ENCODE assay signal across 1 mouse cellular context in the genomic region with DNA sequence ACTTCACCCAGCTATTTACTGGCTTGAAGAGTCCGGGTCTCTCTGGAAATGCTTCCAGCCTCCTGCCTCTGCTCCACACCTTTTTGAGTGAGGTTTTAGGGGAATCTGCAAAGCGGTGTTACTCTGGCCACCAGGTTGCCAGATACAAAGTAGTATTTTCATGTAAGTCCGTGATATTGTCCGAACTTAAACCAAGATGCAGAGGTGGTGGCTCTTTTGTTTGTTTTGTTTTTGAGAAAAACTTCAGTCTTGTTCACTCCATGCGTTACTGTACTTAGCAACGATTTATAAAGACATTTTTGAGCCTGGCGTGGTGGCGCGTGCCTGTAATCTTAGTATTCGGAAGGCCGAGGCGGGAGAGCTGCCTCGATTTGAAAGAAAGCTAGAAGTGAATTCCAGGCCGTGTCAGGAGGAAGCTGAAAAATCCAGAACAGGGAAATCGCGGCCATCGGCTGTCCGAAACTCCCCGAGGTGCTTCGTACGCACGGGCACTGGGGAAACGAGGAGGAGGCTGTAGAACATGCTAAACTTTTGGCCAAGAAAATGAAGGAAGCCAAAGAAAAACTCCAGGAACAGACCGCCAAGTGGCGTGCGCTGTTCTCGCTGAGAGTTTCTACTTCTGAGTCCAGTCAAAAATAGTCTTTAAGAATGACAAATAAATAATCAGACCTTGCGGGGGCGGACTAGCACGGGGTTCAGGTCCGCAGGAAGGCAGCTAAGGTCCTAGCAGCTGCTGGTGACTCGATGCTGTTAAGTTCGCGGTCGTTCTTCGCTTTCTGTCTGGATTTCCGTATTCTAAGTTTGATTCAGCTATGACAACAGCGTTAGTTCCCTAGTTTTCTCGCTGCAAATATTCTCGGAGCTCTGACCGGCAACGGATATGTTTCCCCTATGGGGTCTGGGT.
TF ChIP-seq lines count a peak whose summit lies in the region.

No protein-coding gene starts in this region.

TF ChIP-seq in myocyte, 11 proteins besides CTCF, POLR2A, EP300 and RAD21 (continued from another document):
- TF ChIP-seq CEBPB (IDR thresholded peaks at IDR 0.05; ENCODE audit: insufficient read depth, poor library complexity, severe bottlenecking), result no peak
